Mouse (Mus musculus) ES-E14 (cell line): ENCODE measurements at regions not wholly inside any gene's neighbourhood (a gene's known extent, or its start where the extent isn't known, plus 50 kb on each side); places are given as distances from the start of the nearest gene placed in this dataset.

ENCODE experiments used
- DNase-seq: peaks from one replicate; pipeline ENCODE4 v3.0.0-alpha.2; 2013; ENCODE audit warnings: low read depth, low spot score
- H3K27ac ChIP-seq: 2 replicates; pipeline ENCODE4 v1.5.1; 2012; ENCODE audit warnings: low read depth, mild to moderate bottlenecking, low read length, moderate library complexity, mixed read lengths; ENCODE audit not compliant: poor library complexity, insufficient read depth, severe bottlenecking
- H3K36me3 ChIP-seq: 2 replicates; pipeline ENCODE4 v1.6.1; 2012; ENCODE audit warnings: mild to moderate bottlenecking, low read length, moderate library complexity, mixed read lengths; ENCODE audit not compliant: control insufficient read depth, poor library complexity, insufficient read depth, severe bottlenecking
- H3K4me1 ChIP-seq, 2 experiments: fragments of 150-350 bp in 1 of 2; sonication (generic) in 1 of 2; 2 replicates each; pipeline ENCODE4 v1.6.1; 2012; ENCODE audit warnings: low read length in 2 of 2, mild to moderate bottlenecking in 1 of 2, mixed read lengths in 1 of 2; ENCODE audit not compliant: control insufficient read depth in 2 of 2, insufficient read depth in 2 of 2, poor library complexity in 1 of 2
- H3K4me3 ChIP-seq, 2 experiments: fragments of 150-350 bp in 1 of 2; sonication (generic) in 1 of 2; 2 replicates each; pipeline ENCODE4 v1.5.1; 2012; ENCODE audit warnings: low read length in 2 of 2, low read depth in 1 of 2, mild to moderate bottlenecking in 1 of 2, mixed read lengths in 1 of 2; ENCODE audit not compliant: insufficient read depth in 1 of 2, poor library complexity in 1 of 2, severe bottlenecking in 1 of 2
- H3K9ac ChIP-seq: 2 replicates; pipeline ENCODE4 v1.6.1; 2012; ENCODE audit warnings: low read depth, mild to moderate bottlenecking, low read length, mixed read lengths; ENCODE audit not compliant: poor library complexity, insufficient read depth, severe bottlenecking
- H3K9me3 ChIP-seq: fragments of 150-350 bp; sonication (generic); 2 replicates; pipeline ENCODE4 v1.6.1; 2012; ENCODE audit warnings: low read depth, mild to moderate bottlenecking, low read length; ENCODE audit not compliant: control insufficient read depth, insufficient read depth
- CHD2 ChIP-seq: IDR thresholded peaks from 2 replicates; pipeline ENCODE4 v1.6.1; 2014; ENCODE audit warnings: mild to moderate bottlenecking, low read depth, low read length, inconsistent platforms
- HCFC1 ChIP-seq: IDR thresholded peaks from 2 replicates; pipeline ENCODE4 v1.6.1; 2012; ENCODE audit warnings: low read length, inconsistent platforms, borderline replicate concordance; ENCODE audit not compliant: insufficient read depth
- MAFK ChIP-seq: IDR thresholded peaks from 2 replicates; pipeline ENCODE4 v1.6.1; 2014; ENCODE audit warnings: mild to moderate bottlenecking, low read depth, low read length, inconsistent platforms; ENCODE audit not compliant: insufficient read depth
- ZC3H11A ChIP-seq: IDR thresholded peaks from 2 replicates; pipeline ENCODE4 v1.6.1; 2012; ENCODE audit warnings: low read depth, mild to moderate bottlenecking, inconsistent platforms, low read length, borderline replicate concordance
- ZNF384 ChIP-seq: IDR thresholded peaks from 2 replicates; pipeline ENCODE4 v1.6.1; 2012; ENCODE audit warnings: low read depth, low read length, inconsistent platforms
- in situ Hi-C, 2 experiments: fragments of 600-800 bp; cut with MboI; formaldehyde crosslinking; loops; one replicate each; pipeline ENCODE4 v1.15.1; 2025; ENCODE audit warnings: low sequenced_read_pairs in 2 of 2, inconsistent platforms in 1 of 2; ENCODE audit not compliant: unreplicated experiment in 2 of 2

DNA sequence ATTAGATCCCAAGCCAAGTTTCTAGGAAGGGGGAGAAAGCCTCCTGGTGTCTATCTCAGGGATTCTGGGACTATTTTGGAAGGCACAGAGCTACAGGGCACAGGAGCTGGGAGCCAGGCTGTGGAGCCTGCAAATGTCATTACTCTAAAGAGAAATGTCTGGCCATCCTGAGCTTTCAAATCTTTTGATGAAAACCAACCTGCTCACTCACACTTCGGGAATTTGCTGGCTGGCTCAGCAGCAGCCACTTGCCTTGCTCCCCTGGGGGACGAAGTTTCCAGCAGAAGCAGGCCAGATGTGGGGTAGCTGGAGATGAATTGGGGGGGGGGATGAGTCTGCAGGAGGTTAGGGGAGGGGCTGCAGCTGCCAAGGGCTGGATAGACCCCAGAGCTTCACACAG lies 66.2 kb upstream of the Itga11 start:
- H3K36me3 ChIP-seq = no peaks in the 10 kb centered on the region
- in situ Hi-C loops = no loop called here

DNA sequence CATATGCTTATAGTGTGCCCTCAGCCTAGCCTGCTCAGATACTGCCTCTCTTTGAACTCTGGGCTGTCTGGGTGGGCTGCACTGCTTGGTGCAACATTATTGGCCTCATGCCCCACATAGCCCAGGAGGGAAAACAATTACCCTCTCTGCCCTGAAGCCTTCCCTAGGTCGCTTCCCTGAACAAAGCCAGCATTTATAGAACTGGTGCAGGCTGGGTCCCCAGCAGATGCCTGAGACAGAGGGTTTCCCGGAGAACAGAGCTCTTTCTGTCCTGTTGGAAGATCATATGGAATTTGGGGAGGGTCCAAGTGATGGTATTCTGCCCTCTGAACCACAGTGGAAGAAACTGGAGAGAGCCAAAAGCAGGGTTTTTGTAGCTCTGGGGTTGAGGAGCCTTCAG lies 64.6 kb upstream of the Itga11 start:
- in situ Hi-C loops = no loop called here
- Histone ChIP-seq H3K9me3 (no peaks in the 10 kb centered on the region), H3K9ac (no peak overlapping the region), H3K36me3 (no peaks in the 10 kb centered on the region), H3K4me3 (no peak overlapping the region), H3K4me1 (no peaks in the 10 kb centered on the region), H3K27ac (no peak overlapping the region)
- TF ChIP-seq ZC3H11A = no peak
- TF ChIP-seq ZNF384 = no peak
- TF ChIP-seq HCFC1 = no peak
- TF ChIP-seq MAFK = no peak
- TF ChIP-seq CHD2 = no peak
- DNase-seq = no peak

More for the DNA sequence above, 66.2 kb upstream of the Itga11 start:
- Histone ChIP-seq H3K27ac (no peak overlapping the region), H3K9me3 (no peaks in the 10 kb centered on the region), H3K4me1 (no peaks in the 10 kb centered on the region), H3K4me3 (no peak overlapping the region), H3K9ac (no peak overlapping the region)
- DNase-seq = no peak
- TF ChIP-seq ZNF384 (no peak), ZC3H11A (no peak), CHD2 (no peak), MAFK (no peak), HCFC1 (no peak)

DNA sequence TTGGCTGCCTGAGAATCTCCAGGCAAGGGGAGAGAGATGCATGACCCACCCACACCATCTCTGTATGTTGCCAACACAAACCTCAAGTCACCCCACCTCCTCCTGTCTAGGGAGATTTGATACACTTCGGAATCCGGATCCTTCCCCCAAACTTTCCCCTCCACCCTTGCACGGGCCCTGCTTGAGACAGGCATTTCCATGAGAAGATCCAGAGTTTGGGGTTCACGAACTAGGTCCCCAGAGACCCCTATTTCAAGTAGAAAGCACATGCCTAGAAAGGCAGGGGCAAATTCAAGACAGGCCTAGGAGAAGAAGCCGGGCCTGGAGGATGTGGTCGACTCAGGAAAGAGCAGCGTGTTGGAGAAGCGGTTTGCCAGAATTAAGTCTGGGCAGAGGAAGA lies 63.8 kb upstream of the Itga11 start:
- H3K9ac ChIP-seq = no peak overlapping the region
- H3K4me1 ChIP-seq = no peaks in the 10 kb centered on the region
- no peaks in the 10 kb centered on the region for H3K9me3 ChIP-seq
- no peak for TF ChIP-seq CHD2
- no peak for TF ChIP-seq HCFC1
- no peak for TF ChIP-seq ZC3H11A
- TF ChIP-seq ZNF384 = no peak
- TF ChIP-seq MAFK = no peak
- H3K36me3 ChIP-seq = no peaks in the 10 kb centered on the region
- H3K27ac ChIP-seq = no peak overlapping the region
- in situ Hi-C loops = no loop called here
- DNase-seq = no peak
- no peak overlapping the region for H3K4me3 ChIP-seq

DNA sequence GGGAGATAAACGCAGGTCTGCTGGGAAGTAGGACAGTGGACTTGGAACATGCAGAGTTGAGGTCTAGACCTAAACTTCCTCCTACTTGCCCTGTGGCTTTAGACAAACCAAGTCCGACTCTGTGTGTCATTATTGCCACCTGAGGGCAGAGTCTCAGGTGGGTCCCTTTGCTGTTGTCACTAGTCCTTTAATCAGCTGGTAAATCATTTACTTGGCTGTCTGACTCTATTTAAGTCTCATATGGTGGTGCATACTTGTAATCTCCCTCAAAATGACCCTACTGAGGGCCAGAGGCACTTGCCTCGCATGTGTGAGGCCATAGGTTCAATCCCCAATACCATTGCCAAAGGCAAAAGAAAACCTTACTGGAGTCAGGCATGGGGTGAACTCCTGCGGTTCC lies 62.7 kb upstream of the Itga11 start:
- no peak overlapping the region for H3K27ac ChIP-seq
- H3K4me3 ChIP-seq = no peak overlapping the region
- no peak overlapping the region for H3K9ac ChIP-seq
- TF ChIP-seq CHD2 (no peak), ZC3H11A (no peak)
- H3K4me1 ChIP-seq = no peaks in the 10 kb centered on the region
- in situ Hi-C loops = no loop called here
- H3K9me3 ChIP-seq = no peaks in the 10 kb centered on the region
- no peak for DNase-seq
- H3K36me3 ChIP-seq = no peaks in the 10 kb centered on the region

DNA sequence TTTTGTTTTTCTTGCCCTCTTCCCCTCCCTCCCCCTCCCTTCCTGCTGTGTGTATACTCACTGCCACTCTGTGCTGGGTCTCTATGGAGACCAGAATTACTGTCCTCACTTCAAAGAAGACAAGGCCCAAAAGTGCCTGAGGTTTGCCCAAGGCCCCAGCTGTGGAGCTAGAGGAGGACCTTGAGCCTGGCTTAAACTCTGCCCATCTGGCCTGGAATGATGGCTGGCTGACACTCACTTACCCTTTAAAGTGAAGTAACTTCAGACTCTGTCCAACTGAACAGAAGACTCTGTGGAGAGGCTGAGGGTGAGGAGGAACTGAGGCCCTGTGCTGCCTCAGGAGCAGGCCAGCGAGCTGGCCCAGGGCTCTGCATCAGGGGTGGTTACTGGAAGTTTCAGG lies 61.8 kb upstream of the Itga11 start:
- Histone ChIP-seq H3K9me3 (no peaks in the 10 kb centered on the region), H3K36me3 (no peaks in the 10 kb centered on the region), H3K27ac (no peak overlapping the region), H3K4me3 (no peak overlapping the region), H3K4me1 (no peaks in the 10 kb centered on the region), H3K9ac (no peak overlapping the region)
- no peak for DNase-seq
- in situ Hi-C loops = no loop called here
- TF ChIP-seq ZNF384 = no peak
- TF ChIP-seq MAFK = no peak
- TF ChIP-seq HCFC1 = no peak
- no peak for TF ChIP-seq ZC3H11A
